Mouse (Mus musculus) urinary bladder, postnatal 10 days (tissue): Measurements from ENCODE around the gene Rbm4.
"Not testable (repeated sequence)": the region's sequence is repeated elsewhere in the genome, so short reads cannot be mapped to it uniquely, and the experiment has no call there.

ENCODE experiments used
- DNase-seq: peaks from one replicate; pipeline ENCODE4 v3.0.0; 2022; ENCODE audit warnings: low spot score

Rbm4 gene

DNA sequence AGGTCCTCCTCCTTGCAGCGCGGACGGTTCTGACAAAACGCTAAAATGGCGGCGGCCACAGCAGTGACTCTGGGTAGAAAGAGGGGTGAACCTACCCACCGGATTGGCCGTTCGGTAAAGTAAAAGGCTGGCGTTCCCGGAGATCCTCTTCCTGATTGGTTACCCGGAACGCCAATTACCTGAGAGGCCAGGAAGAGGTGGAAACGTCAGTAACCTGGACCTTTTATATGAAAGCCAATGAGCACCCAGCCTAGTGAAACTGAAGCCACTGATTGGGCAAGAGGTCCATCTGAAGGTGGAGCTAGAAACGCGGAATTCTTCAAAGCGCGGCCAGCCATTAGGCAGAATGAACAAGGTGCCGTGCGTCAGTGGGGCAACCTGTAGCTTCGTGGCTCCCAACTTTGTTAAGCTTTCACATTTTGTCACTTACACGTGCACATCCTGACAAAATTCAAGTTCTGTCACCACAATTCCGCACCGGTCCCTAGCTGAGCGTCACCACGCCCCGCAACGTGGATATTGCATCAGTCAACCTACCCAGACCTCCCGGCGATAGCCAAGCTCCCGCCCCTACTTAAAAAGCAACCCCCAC lies at the start of gene Rbm4:
TSS of gene Rbm4 (minus strand) at position 71 of the 592 bp plus-strand sequence.
- peak; percentile 89 for DNase-seq

DNA sequence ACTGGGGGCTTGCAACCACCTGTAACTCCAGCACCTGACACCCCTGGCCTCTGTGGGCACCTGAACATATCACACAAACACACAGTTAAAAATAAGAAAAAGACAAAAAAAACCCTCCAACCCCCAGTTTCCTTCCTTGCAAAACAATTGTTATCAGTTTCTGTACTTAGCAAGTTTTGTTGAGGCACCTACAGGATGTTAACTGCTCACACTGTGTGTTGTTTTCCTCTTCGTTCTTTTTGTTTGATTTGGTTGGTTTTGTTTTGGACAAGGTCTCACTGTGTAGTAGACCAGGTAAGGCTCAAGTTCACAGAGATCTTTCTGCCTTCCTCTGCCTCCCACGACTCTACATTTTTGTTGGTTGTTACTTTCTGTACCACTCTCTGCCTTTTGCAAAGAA lies 48.9 kb upstream of the Rbm4 start:
- DNase-seq = no peak

DNA sequence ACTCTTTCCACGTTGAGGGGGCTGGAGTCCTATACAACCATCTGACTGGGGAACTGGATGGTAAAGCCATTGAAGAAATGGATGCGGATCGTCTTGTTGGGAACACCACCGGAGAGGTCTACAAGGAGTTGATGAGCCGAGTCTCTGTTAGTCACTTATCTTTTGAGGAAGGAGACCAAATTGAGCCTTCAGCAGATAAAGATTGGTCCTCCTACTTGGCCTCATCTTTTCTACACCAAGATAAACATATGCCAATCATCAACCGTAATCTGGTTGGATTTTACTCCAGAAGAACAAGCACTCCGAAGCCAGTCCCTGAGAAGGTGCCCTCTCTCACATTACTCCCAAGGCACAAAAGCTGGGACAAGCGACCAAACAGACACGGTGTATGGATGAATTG lies 47.1 kb upstream of the Rbm4 start:
- DNase-seq = no peak

DNA sequence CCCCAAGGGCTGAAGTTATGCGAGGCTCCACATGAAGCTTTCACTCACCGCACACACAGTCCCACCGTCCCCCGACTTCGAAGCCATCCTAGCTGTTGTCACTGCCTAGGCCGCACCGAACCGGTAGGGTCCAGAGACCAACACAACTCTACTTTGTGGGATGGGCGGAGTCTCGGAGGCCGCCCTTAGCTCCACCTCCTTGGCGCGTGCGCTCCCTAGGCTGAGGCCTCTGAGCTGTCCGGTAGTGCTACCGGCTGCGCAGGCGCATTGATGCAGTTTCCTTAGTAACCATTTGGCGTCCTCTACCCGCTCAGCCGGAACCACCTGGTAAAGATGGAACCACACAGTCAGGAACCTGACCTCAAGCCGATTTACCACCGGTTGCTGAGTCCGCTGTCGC lies 45.4 kb upstream of the Rbm4 start, which contains the start of the genes Ccs and Ccdc87:
TSS of gene Ccs (minus strand) at position 184 of the 400 bp plus-strand sequence.
TSS of gene Ccdc87 (plus strand) at position 218 of the 400 bp plus-strand sequence.
- DNase-seq = peak; percentile 84

DNA sequence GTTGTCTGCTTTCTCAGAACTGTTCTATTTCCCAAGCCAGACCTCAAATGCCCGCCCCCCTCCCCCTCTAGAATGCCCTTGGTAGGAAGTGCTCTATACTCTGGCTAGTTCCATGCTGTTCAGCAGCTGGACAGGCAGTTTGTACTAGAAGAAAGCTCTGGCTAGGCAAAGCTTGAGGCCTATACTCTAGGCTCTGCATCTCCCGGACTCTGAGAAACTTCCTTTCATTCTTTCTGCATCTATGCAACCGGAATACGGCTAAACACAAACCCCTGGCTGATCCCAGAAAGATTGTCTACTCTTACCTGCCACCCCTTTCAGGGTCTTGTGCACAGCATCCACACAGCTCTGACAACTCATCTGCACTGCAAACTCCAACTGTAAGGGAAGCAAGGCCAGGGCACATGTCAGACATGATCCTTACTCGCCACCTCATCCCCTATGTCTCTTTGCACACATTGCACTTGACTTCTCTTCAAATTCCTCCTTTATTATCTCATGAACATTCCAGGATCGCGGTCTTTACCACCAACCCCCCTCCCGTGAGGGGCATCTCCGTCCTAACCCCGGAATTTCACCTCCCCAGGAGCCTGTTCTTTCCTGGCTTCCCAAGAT lies 44.9 kb upstream of the Rbm4 start:
- DNase-seq = no peak

DNA sequence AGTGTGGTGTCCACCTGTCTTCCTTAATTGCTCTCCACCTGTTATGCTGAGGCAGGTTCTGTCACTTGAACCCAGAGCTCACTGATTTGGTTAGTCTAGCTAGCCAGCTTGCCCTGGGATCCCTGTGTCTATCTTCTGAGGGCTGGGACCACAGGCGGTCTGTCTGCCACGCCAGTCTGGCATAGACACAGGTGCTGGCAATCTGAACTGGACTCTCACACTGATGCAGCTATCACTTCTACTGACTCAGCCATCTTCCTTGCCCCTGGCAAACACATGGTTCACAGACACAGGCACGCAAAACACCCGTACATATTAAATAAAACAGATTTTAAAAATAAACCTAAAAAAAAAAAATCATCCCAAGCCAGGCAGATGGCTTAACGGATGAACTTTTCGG lies 43.3 kb upstream of the Rbm4 start:
- DNase-seq = no peak

GRCm38 (mm10) chr19:4836096-4836495 lies 42.4 kb upstream of the Rbm4 start:
- DNase-seq = no peak

GRCm38 (mm10) chr19:4833977-4834376 lies 40.3 kb upstream of the Rbm4 start:
- no peak for DNase-seq

- DNase-seq = no peak
These were observed 35.5 kb upstream of the Rbm4 start for GRCm38 (mm10) chr19:4829156-4829555.

- no peak for DNase-seq
These were observed 34.9 kb upstream of the Rbm4 start for GRCm38 (mm10) chr19:4828444-4829114.

GRCm38 (mm10) chr19:4820678-4821303 lies 27.1 kb upstream of the Rbm4 start:
- DNase-seq = no peak

DNA sequence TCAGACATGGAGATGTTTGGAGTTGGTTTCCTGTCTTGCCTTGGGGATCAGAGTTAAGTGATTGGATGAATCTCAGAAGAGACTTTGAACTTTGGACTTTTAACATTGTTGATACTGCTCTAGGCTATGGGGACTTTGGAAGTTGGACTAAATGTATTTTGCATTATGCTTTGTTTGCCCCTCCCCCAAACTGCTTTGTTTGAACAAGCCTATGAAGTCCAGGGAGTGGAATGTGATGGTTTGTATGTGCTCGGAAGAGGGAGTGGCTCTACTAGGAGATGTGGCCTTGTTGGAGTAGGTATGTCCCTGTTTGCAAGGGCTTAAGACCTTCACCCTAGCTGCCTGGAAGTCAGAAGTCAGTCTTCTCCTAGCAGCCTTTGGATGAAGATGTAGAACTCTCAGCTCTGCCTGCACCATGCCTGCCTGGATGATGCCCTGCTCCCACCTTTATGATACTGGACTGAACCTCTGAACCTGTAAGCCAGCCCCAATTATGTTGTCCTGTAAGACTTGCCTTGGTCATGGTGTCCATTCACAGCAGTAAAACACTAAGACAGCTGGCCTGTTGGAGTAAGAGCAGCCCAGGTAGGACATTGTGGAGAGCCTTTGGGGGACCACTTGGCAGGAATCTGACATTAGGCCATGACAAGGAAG lies 23.6 kb upstream of the Rbm4 start:
- DNase-seq = no peak

DNA sequence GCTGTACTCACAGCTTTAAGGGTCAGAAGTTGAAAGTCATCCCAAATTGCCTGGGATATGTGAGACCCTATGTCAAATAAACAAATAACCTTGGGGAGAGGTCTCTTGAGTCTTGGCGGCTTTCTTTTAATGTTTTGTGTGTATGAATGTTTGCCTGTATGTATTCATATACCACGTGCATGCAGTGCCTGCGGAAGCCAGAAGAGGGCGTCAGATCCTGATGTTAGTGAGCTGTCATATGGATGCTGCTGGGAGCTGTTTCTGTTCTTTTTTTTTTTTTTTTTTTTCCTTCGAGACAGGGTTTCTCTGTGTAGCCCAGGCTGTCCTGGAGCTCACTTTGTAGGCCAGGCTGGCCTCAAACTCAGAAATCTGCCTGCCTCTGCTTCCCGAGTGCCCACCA lies 19.3 kb upstream of the Rbm4 start:
- no peak for DNase-seq

DNA sequence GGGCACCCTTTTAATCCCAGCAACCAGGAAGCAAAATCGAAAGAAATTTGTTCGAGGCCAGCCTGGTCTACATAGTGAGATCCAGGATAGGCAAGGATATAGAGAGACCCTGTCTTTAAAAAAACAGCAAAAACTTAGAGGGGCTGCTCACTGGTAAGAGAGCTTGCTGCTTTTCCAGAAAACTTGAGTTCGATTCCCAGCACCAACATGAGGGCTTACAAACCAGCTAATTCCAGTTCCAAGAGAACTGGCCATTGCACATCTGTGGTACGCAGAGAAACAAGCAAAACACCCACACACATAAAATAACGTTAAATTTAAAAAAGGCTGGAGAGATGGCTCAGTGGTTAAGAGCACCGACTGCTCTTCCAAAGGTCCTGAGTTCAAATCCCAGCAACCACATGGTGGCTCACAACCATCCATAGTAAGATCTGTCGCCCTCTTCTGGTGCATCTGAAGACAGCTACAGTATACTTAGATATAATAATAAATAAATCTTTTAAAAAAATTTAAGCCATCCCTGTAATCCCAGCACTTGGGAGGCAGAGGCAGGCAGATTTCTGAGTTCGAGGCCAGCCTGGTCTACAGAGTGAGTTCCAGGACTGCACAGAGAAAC lies 18.7 kb upstream of the Rbm4 start:
- not testable (repeated sequence) for DNase-seq

DNA sequence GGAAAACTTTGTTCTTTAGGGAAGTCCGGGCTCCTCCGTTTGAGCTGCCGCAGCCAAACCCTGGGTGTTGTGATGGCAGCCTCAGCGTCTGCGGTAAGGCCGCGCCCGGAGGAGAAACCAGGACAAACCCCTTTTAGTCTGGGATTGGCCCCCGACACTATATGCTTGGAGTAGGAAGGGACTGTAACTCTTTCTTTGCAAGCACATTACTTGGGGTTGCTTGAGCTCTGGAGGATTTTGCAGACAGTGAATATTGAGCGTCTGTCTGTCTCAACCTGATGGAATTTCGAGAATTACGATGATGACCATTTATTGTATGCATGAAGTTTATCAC lies 18.2 kb upstream of the Rbm4 start:
- DNase-seq = no peak

DNA sequence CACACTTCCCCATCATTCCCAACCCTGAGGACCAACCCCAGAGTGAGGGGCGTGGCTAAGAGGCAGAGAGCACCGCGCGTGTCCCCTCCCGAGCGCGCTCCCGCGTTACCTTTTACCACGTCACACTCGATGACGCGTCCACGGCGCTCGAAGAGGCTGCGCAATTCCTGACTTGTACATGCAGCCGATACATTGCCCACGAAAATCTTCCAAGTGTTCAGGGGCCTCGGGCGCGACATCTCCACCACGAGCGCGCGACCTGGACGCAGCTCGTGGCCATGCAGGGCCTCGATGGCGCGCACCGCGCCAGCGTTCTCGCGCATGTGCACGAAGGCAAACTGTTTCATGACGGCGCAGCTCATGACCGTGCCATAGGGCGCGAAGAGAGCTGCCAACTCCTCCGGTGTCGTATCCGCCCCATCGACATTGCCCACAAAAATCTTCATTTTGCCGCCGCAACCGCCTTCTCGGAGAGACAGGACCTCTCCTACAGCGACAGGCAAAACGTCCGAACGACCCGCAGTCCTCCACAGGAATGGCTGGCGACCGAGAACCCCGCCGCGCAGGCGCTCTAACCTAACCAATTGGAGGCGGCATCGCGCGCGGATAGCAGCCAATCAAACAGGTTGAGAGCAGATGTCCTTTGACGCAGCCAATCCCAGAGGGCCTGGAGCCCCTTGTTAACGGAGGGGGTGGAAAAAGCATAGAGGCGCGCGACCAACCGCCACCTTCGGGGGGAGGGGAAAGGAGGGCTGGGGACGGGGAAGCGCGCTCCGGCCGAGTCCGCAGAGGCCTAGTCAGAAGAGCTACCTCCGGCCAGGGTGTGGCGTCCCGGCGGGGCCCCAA lies 17.6 kb upstream of the Rbm4 start, which contains the start of the genes Gm21992 and Rbm14:
TSS of gene Gm21992 (minus strand) at position 550 of the 846 bp plus-strand sequence.
TSS of gene Rbm14 (minus strand) at position 572 of the 846 bp plus-strand sequence.
- peak; percentile 92 for DNase-seq

GRCm38 (mm10) chr19:4810746-4811062 lies 17.0 kb upstream of the Rbm4 start:
- no peak for DNase-seq

DNA sequence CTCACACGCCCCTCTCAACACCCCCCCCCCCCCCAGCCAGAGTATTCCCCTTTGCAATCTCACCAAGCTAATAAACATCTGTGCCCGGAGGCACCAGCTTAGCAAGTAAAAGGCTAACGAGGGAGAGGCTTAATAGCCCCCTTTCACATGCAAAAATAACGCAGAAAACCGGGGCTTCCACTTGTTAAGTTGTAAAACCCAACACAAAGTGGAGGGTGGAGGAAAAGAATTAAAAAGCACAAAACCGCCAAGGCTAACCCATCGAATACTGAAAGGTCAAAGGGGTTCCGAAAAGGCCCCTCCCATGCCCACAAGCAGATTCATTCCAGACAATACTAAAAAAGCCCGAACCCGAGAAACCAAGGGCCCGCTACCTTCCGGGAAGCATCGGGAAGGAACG lies 16.6 kb upstream of the Rbm4 start:
- no peak for DNase-seq

- DNase-seq = no peak
These were observed 9.6 kb upstream of the Rbm4 start for GRCm38 (mm10) chr19:4803283-4803682.

DNA sequence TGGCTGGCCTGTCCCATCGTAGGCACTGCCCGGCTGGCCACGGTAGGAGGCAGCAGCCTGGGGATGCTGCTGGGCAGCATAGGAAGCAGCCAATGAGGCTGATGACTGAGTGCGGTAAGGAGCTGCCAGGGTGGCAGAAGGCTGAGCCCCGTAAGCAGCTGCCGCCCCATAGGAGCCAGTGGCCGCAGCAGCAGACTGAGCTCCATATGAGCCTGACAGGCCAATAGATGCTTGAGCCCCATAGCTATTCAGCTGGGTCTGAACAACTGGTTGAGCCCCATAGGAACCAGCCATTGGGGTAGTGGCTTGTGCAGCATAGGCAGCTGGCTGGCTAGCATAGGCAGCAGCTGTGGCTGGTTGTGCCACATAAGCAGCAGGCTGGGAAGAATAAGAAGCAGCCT lies 9.0 kb upstream of the Rbm4 start:
- DNase-seq = no peak

GRCm38 (mm10) chr19:4799083-4799482 lies 5.4 kb upstream of the Rbm4 start:
- DNase-seq = no peak
